Mouse (Mus musculus) liver, embryonic 15.5 days (tissue): ENCODE measurements around the gene Olfr472. TPM values are rescaled to one million over a fixed set of nuclear protein-coding genes. Genes with fewer than 3 reads are reported as not detected.
"Not testable (repeated sequence)": the region's sequence is repeated elsewhere in the genome, so short reads cannot be mapped to it uniquely, and the experiment has no call there.

ENCODE experiments used
- ATAC-seq: fragments of 200-750 bp; cut with Nextera tagmentation; 2 replicates; pipeline ENCODE4 v1.8.0; 2017; ENCODE audit warnings: moderate number of reproducible peaks, mild to moderate bottlenecking, moderate library complexity; ENCODE audit not compliant: insufficient read depth
- H3K27ac ChIP-seq: fragments of 300-500 bp; sonication (generic); replicated peaks from 2 replicates; pipeline ENCODE4 v1.5.1; 2015; ENCODE audit warnings: mild to moderate bottlenecking, inconsistent platforms
- H3K27me3 ChIP-seq: fragments of 300-500 bp; sonication (generic); 2 replicates; pipeline ENCODE4 v1.6.1; 2015; ENCODE audit warnings: mild to moderate bottlenecking, inconsistent platforms
- H3K36me3 ChIP-seq: fragments of 300-500 bp; sonication (generic); replicated peaks from 2 replicates; pipeline ENCODE4 v1.6.1; 2015; ENCODE audit warnings: moderate library complexity, mild to moderate bottlenecking, inconsistent platforms
- H3K4me1 ChIP-seq: fragments of 300-500 bp; sonication (generic); replicated peaks from 2 replicates; pipeline ENCODE4 v1.6.1; 2015; ENCODE audit warnings: inconsistent platforms
- H3K4me2 ChIP-seq: fragments of 300-500 bp; sonication (generic); 2 replicates; pipeline ENCODE4 v1.6.1; 2015; ENCODE audit warnings: moderate library complexity, mild to moderate bottlenecking, inconsistent platforms
- H3K4me3 ChIP-seq: fragments of 300-500 bp; sonication (generic); replicated peaks from 2 replicates; pipeline ENCODE4 v1.5.1; 2015; ENCODE audit warnings: mild to moderate bottlenecking, inconsistent platforms
- H3K9ac ChIP-seq: fragments of 300-500 bp; sonication (generic); 2 replicates; pipeline ENCODE4 v1.6.1; 2015; ENCODE audit warnings: moderate library complexity, mild to moderate bottlenecking, inconsistent platforms
- H3K9me3 ChIP-seq: fragments of 300-500 bp; sonication (generic); replicated peaks from 2 replicates; pipeline ENCODE4 v1.6.1; 2016; ENCODE audit warnings: inconsistent platforms
- WGBS: fragments of 180-500 bp; shearing (Covaris S2); methylation state at CpG from one replicate; pipeline ENCODE4 v1.1.7; 2015; ENCODE audit warnings: mixed read lengths; ENCODE audit not compliant: insufficient replicate concordance; 5-methylcytosine and 5-hydroxymethylcytosine counted together
- polyA plus RNA-seq: library from polyadenylated mRNA; unstranded; fragments of >200 nt; fragmentation: Nextera tagmentation; extraction: Ambion mirVana; gene quantifications from 2 replicates; pipeline ENCODE4 v1.2.1, GENCODE M21; 2015

Olfr472 gene
- not detected in 2 replicates for polyA plus RNA-seq

DNA sequence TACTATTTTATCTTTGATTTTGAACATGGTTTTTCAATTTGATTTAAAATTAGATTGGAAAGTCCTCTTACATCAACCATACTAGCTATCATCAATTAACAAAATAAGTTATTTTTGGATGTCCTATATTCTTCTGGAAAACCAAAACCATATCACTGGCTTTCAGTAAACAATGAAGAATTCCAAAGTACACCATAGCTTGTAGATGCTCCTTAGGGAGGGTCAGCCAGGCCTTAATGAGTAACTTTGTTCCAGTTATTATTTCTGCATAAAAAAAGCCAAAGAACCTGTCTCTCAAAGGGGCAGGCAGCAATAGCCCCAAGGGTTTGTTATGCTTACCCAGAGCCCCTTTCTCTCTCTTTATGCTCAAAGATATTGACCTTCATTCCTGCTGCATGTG lies at the start of gene Olfr472:
Gene Olfr472, plus strand, starts transcription at position 301 of the 400 bp plus-strand sequence.
- Histone ChIP-seq H3K9ac (no peak within 1 kb of the TSS), H3K4me1 (no peaks in the 10 kb centered on the region), H3K27ac (no peak within 1 kb of the TSS), H3K9me3 (no peaks in the 10 kb centered on the region), H3K4me2 (no peak within 1 kb of the TSS), H3K27me3 (no peaks in the 10 kb centered on the region), H3K36me3 (no peaks in the 10 kb centered on the region), H3K4me3 (no peak within 1 kb of the TSS)
- no peak for ATAC-seq

- H3K9me3 ChIP-seq, result no peaks in the 10 kb centered on the region
- no peaks in the 10 kb centered on the region for H3K4me1 ChIP-seq
- WGBS, result 87% methylated on average over 1 of the region's 1 CpGs
- no peaks in the 10 kb centered on the region for H3K36me3 ChIP-seq
- no peak within 1 kb of the TSS for H3K4me2 ChIP-seq
- H3K4me3 ChIP-seq, result no peak within 1 kb of the TSS
- H3K27me3 ChIP-seq, result no peaks in the 10 kb centered on the region
- H3K9ac ChIP-seq, result no peak within 1 kb of the TSS
- no peak for ATAC-seq
- H3K27ac ChIP-seq, result no peak within 1 kb of the TSS
These were observed 32.4 kb downstream of the Olfr472 start, which contains the start of gene Olfr473 for GRCm38 (mm10) chr7:107930146-107930545. Olfr473 (plus strand) TSS chr7:107930446.

DNA sequence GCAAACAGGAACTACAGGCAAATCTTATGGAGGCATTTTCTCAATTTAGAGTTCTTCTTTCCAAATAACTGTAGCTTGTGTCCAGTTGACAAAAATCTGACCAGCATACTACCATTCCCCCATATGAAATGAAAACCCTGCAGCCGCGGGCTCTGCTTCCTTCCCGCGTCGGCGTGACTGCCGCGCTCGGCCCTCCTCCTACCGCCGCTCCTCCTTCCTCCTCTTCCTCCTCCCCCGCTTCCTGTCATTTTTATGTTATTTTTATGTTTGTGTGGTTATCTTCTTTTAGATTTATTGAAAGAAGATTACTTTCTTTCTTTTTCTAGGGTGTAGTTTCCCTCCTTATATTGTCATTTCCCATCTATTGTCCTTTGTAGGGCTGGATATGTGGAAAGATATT lies 54.8 kb downstream of the Olfr472 start:
- not testable (repeated sequence) for H3K9me3 ChIP-seq, H3K9ac ChIP-seq, H3K27ac ChIP-seq, H3K4me2 ChIP-seq, H3K27me3 ChIP-seq, ATAC-seq, H3K4me1 ChIP-seq, H3K4me3 ChIP-seq, H3K36me3 ChIP-seq
- WGBS, result 89% methylated on average over 12 of the region's 12 CpGs

DNA sequence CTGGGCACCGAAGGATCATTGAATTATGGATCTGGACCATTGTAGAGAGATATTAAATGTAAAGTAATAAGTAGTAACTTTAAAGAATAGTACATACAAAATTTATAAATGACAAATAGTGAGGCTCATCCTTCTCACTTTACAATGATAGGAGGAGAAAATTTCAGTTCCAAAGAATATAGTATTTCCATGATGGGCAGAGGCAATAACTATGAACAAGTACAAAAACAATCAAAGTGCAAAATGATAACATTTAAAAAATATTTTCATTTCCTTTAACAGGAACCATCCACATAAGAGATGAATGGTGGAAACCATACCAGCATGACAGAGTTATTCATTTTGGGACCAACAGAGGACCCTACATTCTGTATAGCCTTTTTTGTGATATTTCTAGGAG lies 56.6 kb downstream of the Olfr472 start, which contains the start of gene Olfr474:
Gene Olfr474, plus strand, starts transcription at position 301 of the 400 bp plus-strand sequence.
- H3K4me2 ChIP-seq, result no peak within 1 kb of the TSS
- H3K4me1 ChIP-seq, result no peaks in the 10 kb centered on the region
- no peak within 1 kb of the TSS for H3K27ac ChIP-seq
- 58% methylated on average over 1 of the region's 1 CpGs for WGBS
- no peaks in the 10 kb centered on the region for H3K9me3 ChIP-seq
- H3K9ac ChIP-seq, result no peak within 1 kb of the TSS
- no peak for ATAC-seq
- H3K4me3 ChIP-seq, result no peak within 1 kb of the TSS
- H3K27me3 ChIP-seq, result no peaks in the 10 kb centered on the region
- H3K36me3 ChIP-seq, result no peaks in the 10 kb centered on the region

Other genes starting within 250 kb of the Olfr472 start
- gene Cyb5r2, start 139.9 kb upstream of the Olfr472 start, polyA plus RNA-seq, result not detected in 2 replicates
- not detected in 2 replicates for gene Ovch2, start 96.7 kb upstream of the Olfr472 start, polyA plus RNA-seq
- not detected in 2 replicates for gene Olfr467, start 85.6 kb upstream of the Olfr472 start, polyA plus RNA-seq
- not detected in 2 replicates for gene Olfr469, start 72.4 kb upstream of the Olfr472 start, polyA plus RNA-seq
- not detected in 2 replicates for gene Olfr470, start 50.4 kb upstream of the Olfr472 start, polyA plus RNA-seq
- not detected in 2 replicates for gene Olfr473, start 32.5 kb downstream of the Olfr472 start, polyA plus RNA-seq
- gene Olfr474, start 56.7 kb downstream of the Olfr472 start, polyA plus RNA-seq, result not detected in 2 replicates
- gene Olfr476, start 66.9 kb downstream of the Olfr472 start, polyA plus RNA-seq, result not detected in 2 replicates
- not detected in 2 replicates for gene Olfr477, start 88.8 kb downstream of the Olfr472 start, polyA plus RNA-seq
- not detected in 2 replicates for gene Olfr478, start 136.1 kb downstream of the Olfr472 start, polyA plus RNA-seq
- gene Olfr479, start 152.8 kb downstream of the Olfr472 start, polyA plus RNA-seq, result not detected in 2 replicates
- not detected in 2 replicates for gene Olfr480, start 169.4 kb downstream of the Olfr472 start, polyA plus RNA-seq
- not detected in 2 replicates for gene Olfr481, start 182.0 kb downstream of the Olfr472 start, polyA plus RNA-seq
- 0.09 TPM in 1 of 2 replicates, not detected in the other for gene Olfr482, start 199.7 kb downstream of the Olfr472 start, polyA plus RNA-seq
- not detected in 2 replicates for gene Olfr483, start 202.9 kb downstream of the Olfr472 start, polyA plus RNA-seq
- gene Olfr484, start 229.5 kb downstream of the Olfr472 start, polyA plus RNA-seq, result not detected in 2 replicates